ENCODE assay signal across 12 mouse cellular contexts in the genomic region with DNA sequence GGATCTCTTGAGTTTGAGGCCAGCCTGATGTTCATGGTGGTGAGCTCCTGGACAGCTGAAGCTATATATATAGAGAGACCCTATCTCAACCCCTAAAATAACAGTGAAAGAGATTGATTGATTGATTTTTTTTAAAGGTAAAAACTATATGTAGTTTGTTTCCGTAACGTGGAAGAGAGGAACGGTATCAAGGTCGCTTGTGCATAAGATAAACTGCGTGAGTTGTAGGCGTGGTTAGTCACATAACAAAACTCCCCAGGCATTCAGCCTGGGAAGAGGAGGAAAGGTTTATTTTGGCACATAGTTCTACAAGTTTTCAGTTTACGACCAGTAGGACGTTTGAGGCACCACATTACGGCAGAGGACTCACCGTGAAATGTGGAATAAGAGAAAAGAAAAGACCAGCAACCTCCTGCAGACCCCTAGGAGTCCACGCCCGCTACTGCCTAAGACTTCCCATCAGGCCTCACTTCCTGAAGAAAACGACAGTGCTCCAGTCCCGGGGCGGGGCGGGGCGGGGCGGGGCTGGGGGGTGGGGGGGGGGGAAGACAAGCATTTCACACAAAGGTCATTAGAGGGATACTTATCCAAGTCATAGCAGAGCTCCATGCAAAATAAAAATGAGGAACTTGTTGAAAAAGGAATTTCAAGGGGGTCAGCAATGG.
A peak's percentile ranks its signal among the peaks of the same experiment; 100 is the strongest.
DNase-seq lines count a peak whose midpoint lies in the region; ATAC-seq and TF ChIP-seq lines count a peak whose summit lies in the region.
"Had no signal": no experiment of that assay in that cellular context is flagged by ENCODE, and none has a peak within 500 bp of the region (broad histone marks: within the 10 kb centered on the region; RNA-seq: fewer than 3 reads in every experiment).

No protein-coding gene starts in this region.

- intact Hi-C loops in gastrocnemius, adult 2 months (cut with DNase I), result no loop called here

- peak overlapping the region; percentile 58 for H3K27ac ChIP-seq in gastrocnemius, adult 2 months
- peak overlapping the region; percentile 7; the same call in 1 of the 2 replicates for H3K27ac ChIP-seq in lung, embryonic 16.5 days (ENCODE audit: low read length)
- H3K27ac ChIP-seq in limb, embryonic 15.5 days, result 0 out of 2 replicates have a peak overlapping the region, but pooled peaks have one; percentile 11
- H3K27ac ChIP-seq in stomach, embryonic 16.5 days (ENCODE audit: low read length), result peak overlapping the region; percentile 38; the same call in 1 of the 2 replicates

- no peaks in the 10 kb centered on the region for H3K27me3 ChIP-seq in lung, embryonic 16.5 days (ENCODE audit: control insufficient read depth, insufficient read depth, low read depth, low read length)
- no peaks in the 10 kb centered on the region for H3K27me3 ChIP-seq in limb, embryonic 15.5 days
- no peaks in the 10 kb centered on the region for H3K27me3 ChIP-seq in stomach, embryonic 16.5 days (ENCODE audit: control insufficient read depth, insufficient read depth, low read length)

- no peaks in the 10 kb centered on the region for H3K9me3 ChIP-seq in lung, embryonic 16.5 days (ENCODE audit: control insufficient read depth, low read length)
- no peaks in the 10 kb centered on the region for H3K9me3 ChIP-seq in limb, embryonic 15.5 days
- H3K9me3 ChIP-seq in stomach, embryonic 16.5 days (replicated peaks; ENCODE audit: control insufficient read depth, low read length), result no peaks in the 10 kb centered on the region

- no peak overlapping the region for H3K4me2 ChIP-seq in lung, embryonic 16.5 days (ENCODE audit: low read depth, low read length)
- H3K4me2 ChIP-seq in limb, embryonic 15.5 days, result no peak overlapping the region
- no peak overlapping the region for H3K4me2 ChIP-seq in stomach, embryonic 16.5 days (ENCODE audit: low read depth, low read length)

- WGBS in lung, embryonic 16.5 days, result 43% methylated on average over 17 of the region's 18 CpGs
- WGBS in limb, embryonic 15.5 days, result 38% methylated on average over 18 of the region's 18 CpGs
- WGBS in stomach, embryonic 16.5 days, result 40% methylated on average over 18 of the region's 18 CpGs

- DNase-seq in gastrocnemius, adult 2 months, result no peak
- no peak for DNase-seq in gastrocnemius, adult 18-20 months (ENCODE audit: low spot score)
- no peak for DNase-seq in lung, postnatal 10 days
- no peak for DNase-seq in layer of hippocampus, adult 9-11 months
- no peak for DNase-seq in urinary bladder, postnatal 4 days (ENCODE audit: low spot score in 2 of 2)
- DNase-seq: embryo, embryonic 11 days; heart, adult 18-20 months; kidney, adult 18-20 months had no signal

- no peaks in the 10 kb centered on the region for H3K36me3 ChIP-seq in lung, embryonic 16.5 days (ENCODE audit: control insufficient read depth, insufficient read depth, low read length)
- no peaks in the 10 kb centered on the region for H3K36me3 ChIP-seq in limb, embryonic 15.5 days
- no peaks in the 10 kb centered on the region for H3K36me3 ChIP-seq in stomach, embryonic 16.5 days (ENCODE audit: control insufficient read depth, insufficient read depth, low read length)

- peaks cover 41% of the 10 kb centered on the region for H3K4me1 ChIP-seq in lung, embryonic 16.5 days (replicated peaks; ENCODE audit: control insufficient read depth, insufficient read depth, low read length)
- peaks cover 49% of the 10 kb centered on the region for H3K4me1 ChIP-seq in limb, embryonic 15.5 days
- H3K4me1 ChIP-seq in stomach, embryonic 16.5 days (ENCODE audit: control insufficient read depth, insufficient read depth, low read length), result peaks cover 40% of the 10 kb centered on the region

- no peak overlapping the region for H3K9ac ChIP-seq in lung, embryonic 16.5 days (ENCODE audit: low read length)
- no peak overlapping the region for H3K9ac ChIP-seq in limb, embryonic 15.5 days
- no peak overlapping the region for H3K9ac ChIP-seq in stomach, embryonic 16.5 days (ENCODE audit: low read length)

- no peak for ATAC-seq in lung, embryonic 16.5 days (ENCODE audit: low read depth)
- no peak for ATAC-seq in limb, embryonic 15.5 days (ENCODE audit: insufficient number of reproducible peaks, low FRiP score, low TSS enrichment, low read depth)
- ATAC-seq in stomach, embryonic 16.5 days (ENCODE audit: insufficient read depth, low FRiP score), result no peak
- ATAC-seq: forebrain, embryonic 14.5 days had no signal

- no peak for TF ChIP-seq CTCF in gastrocnemius, adult 2 months (IDR thresholded peaks at IDR 0.05)

- no peak overlapping the region for H3K4me3 ChIP-seq in gastrocnemius, adult 2 months
- no peak overlapping the region for H3K4me3 ChIP-seq in lung, embryonic 16.5 days (ENCODE audit: low read length)
- H3K4me3 ChIP-seq in limb, embryonic 15.5 days, result no peak overlapping the region
- no peak overlapping the region for H3K4me3 ChIP-seq in stomach, embryonic 16.5 days (replicated peaks; ENCODE audit: low read length)

Comparison
In these comparisons a context has a peak if more than half of its experiments do, and no peak if none do; other contexts are left out.
1. H3K27ac ChIP-seq: peak in every context shown above with its lines; median percentile 58 in gastrocnemius, adult 2 months; 38 in stomach, embryonic 16.5 days; 11 in limb, embryonic 15.5 days; 7 in lung, embryonic 16.5 days.